Mouse (Mus musculus) CD4-positive, CD25-positive, alpha-beta regulatory T cell, adult 2 months (primary cell): Measurements from ENCODE around the gene Hfe2.
A peak's percentile ranks its signal among the peaks of the same experiment; 100 is the strongest.

ENCODE experiments used
- DNase-seq: peaks from one replicate; pipeline ENCODE4 v3.0.0-alpha.2; 2012; ENCODE audit warnings: low read depth, low spot score

The Hfe2 gene

DNA sequence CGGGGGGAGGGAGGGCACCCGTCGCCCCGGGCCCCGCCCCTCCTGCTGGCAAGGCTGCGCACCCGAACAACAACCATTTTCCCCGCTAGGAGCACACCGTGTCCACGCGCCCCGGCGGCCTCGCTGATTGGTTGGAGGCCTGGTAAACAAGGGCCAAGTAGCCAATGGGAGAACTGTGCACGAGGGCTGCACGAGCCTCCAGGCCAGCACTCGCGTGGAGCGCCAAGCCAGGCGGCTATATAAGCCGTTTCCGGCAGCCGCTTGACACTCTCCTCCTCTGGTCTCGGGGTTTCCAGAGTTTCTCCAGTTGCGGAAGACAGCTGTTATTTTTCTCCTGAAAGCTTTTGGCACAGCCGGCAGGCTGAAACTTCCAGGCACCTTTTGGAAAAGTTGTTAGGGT lies 32.7 kb downstream of the Hfe2 start, which contains the start of gene Txnip:
Txnip (plus strand) TSS at position 264 of the 400 bp plus-strand sequence.
- DNase-seq, result peak; percentile 100

DNA sequence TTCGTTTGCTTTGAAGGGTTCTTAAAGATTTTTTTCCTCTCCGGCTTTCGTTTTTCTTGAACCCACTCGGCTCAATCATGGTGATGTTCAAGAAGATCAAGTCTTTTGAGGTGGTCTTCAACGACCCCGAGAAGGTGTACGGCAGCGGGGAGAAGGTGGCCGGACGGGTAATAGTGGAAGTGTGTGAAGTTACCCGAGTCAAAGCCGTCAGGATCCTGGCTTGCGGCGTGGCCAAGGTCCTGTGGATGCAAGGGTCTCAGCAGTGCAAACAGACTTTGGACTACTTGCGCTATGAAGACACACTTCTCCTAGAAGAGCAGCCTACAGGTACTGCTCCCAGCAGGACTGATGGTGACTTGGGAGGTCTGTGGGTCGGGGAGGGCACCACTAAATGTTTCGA lies 33.2 kb downstream of the Hfe2 start:
- peak; percentile 57 for DNase-seq

DNA sequence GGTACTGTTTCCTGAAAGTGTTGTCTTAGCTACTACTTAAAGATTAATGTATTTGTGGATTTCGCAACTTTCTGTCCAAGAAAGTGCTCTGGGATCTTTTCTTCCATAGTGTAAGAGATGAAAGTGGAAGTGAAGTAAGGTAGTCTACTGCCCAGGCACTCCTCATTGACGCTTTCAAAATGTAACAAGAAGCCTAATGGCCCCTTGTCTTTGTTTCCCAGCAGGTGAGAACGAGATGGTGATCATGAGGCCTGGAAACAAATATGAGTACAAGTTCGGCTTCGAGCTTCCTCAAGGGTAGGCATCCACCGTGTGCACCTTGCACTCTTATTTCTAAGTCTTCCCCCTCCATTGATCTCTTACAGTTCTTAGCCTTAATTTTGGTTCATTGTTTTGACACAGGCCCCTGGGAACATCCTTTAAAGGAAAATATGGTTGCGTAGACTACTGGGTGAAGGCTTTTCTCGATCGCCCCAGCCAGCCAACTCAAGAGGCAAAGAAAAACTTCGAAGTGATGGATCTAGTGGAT lies 33.8 kb downstream of the Hfe2 start:
- peak; percentile 45 for DNase-seq

DNA sequence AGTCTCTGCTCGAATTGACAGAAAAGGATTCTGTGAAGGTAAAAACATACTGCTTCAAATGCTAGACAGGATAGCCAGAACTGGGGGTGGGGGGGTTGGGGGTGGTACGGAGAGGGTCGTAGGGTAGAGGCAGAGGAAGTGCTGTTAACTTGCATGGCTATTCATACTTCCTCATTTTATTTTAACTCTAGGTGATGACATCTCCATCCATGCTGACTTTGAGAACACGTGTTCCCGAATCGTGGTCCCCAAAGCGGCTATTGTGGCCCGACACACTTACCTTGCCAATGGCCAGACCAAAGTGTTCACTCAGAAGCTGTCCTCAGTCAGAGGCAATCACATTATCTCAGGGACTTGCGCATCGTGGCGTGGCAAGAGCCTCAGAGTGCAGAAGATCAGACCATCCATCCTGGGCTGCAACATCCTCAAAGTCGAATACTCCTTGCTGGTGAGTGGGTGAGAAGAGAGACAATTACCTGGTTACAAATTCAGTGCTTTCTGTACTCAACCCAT lies 34.5 kb downstream of the Hfe2 start:
- DNase-seq, result peak; percentile 40

DNA sequence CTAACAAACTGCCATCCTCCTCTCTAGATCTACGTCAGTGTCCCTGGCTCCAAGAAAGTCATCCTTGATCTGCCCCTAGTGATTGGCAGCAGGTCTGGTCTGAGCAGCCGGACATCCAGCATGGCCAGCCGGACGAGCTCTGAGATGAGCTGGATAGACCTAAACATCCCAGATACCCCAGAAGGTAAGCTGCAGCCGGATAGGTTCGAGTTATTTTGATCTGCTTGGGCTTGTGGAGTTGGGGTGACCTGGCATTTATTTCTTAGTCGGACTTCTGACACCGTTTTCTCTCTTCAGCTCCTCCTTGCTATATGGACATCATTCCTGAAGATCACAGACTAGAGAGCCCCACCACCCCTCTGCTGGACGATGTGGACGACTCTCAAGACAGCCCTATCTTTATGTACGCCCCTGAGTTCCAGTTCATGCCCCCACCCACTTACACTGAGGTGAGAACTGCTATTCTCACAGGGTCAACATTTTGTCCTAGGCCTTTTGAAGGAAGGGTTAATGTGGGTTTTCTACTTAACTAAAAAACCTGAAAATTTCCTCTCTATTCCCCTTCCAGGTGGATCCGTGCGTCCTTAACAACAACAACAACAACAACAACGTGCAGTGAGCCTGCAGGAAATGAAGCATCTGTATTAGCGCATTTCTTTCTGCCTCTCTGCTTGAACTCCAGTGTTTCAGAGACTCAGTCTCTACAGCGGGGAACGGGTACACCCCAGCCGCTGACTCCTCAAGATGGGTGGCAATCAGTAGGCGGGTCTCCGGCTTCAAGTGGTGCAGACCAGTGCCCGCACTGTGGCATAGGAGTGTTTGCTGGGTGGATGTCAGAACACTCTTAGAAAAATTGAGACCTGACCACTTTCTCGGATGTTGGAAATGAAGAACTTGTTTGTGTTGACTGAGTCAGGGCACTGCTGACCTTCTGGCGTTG lies 35.2 kb downstream of the Hfe2 start:
- DNase-seq, result peak; percentile 46

DNA sequence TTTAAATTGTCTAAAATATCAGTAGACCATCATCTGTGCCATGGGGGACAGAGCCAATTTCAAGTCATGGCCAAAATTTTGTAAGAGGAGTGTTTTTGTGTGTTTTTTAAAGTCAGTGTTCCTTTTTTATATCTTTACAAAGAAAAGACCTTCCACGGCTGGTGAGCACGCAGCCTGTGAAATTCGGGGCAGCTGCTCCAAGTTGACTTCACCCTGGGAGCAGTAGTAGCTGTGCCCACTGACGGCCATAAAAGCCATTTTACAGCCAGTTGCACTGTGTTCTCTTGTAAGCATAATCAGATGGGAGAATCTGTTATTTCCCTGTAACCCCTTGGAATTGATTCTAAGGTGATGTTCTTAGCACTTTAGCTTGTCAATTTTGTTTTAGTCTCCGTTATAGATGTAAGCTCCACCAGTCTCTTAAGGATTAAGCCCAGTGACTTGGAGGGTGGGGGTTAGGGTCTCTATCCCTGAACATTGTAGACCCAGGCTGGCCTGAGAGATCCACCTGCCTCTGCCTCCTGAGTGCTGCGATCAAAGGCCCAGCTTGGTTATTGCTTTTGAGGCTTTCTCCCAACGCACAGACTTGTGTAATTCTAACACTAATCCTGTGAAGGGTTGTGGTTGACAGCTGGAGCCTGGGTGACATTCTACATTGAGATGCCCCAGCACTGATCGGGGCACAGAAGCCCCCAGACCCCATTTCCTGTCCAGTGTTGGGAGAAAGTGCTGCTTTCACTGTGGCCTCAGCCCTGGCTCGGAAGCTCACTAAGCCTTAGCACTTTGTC lies 36.1 kb downstream of the Hfe2 start:
- peak; percentile 23 for DNase-seq

DNA sequence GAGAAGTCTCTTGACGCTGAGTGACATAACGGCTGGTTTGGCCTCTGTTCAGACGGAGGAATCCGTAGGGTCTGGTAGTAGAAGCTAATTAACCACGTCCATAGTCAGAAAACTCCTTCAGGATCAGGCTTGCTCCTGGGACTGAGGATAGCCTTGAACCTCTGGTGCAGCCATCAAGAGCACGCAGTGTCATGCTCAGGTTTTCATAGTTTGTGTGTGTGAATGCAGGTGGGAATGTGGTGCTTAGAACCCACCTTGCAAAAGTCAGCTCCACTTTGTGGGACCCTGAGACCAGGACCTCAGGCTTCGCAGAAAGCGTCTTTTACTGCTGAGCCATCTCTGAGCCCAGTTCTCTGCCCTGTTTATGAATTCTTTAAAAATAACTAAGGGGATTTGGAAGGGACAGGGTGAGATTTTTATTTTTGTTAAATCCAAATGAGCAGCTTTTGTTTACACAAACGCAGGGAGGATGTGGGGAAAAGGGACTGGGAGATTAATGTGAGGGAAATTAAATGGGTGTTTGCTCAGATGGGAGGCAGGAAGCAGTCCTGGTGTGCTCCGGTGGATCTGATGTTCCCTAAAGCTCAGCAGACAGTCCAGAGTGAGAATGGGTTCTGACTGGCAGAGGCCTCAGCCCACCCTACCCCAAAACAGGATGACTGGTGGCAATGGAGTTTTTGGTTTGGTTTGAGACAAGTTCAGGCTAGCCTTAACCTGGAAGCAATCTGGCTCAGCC lies 37.1 kb downstream of the Hfe2 start:
- peak; percentile 31 for DNase-seq

DNA sequence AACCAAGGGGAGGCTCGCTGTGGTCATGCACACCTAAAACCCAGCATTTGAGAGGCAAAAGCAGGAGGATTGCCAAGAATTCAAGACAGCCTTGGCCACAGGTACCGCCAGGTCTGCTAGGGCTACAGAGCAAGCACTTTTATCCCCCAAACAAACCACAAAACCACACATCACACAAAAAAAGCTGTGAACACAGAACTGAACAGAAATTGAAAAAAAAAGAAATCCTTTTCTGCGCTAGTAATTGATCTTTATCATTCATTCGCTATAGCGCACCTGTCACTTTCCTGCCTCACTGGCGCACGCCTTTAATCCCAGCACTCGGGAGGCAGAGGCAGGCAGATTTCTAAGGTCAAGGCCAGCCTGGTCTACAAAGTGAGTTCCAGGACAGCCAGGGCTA lies 38.3 kb downstream of the Hfe2 start:
- DNase-seq, result peak; percentile 64

DNA sequence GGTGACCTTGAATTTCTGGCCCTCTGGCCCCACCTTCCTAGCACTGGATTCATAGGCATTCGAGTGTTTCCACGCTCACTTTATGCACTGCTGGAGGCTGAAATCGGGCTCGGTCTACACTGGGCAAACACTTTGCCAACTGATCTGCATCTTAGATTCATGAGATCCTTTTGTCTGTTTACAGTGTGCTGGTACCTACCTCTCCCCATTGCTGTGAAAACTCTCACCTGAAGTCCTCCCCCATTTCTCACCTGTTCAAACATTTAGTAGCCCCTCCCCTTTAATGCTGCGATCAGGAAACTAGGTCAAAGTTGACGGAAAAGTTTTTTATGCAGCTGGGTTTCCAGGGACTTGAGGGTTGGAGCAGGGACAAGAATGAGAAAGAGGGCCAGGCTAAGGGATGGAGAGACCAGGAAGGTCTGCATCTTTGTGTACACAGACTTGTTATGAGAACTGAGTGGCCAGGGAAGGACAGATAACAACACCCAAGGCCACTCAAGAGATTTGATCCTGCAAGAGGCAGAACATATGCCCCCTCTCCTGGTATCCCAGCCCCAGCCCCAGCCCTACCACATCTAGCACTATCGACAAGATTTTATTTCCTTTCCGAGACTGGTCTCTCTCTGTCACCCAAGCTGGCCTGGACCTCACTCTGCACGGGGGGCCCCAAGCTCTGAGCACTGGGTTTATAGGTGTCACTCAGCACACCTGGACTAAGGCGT lies 39.1 kb downstream of the Hfe2 start:
- DNase-seq, result no peak

DNA sequence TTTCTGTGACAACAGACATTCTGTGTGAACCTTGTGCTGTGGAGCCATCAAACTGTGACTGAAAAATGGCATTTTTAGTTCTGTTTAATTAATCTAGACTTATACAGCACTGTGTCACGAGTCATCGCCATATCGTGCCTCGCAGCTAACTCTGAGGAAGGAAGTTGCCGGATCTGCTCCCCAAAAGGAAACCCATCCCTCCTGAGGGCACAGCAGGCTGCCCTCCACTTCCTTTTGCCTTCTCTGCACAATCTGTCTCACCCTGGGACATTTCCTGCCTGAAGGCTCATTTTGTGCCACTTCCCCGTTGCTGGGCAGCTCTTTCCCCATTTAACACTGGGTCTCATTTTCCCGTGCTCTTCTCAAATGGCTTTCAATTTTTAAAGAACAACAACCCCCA lies 39.7 kb downstream of the Hfe2 start:
- peak; percentile 73 for DNase-seq

DNA sequence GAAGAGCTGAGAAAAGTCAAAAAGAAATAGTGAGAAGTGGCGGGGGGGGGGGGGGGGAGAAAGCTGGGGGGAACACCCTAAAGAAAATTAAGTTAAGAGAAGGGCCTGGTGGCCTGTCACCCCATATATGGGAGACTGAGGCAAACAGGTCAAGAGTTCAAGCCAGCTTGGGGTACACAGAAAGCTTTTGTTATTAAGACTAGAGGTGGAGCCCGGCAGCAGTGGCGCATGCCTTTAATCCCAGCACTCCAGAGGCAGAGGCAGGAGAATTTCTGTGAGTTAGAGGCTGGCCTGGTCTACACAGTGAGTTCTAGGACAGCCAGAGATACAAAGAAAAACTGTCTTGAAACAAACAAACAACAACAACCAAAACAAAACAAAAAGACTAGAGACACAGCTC lies 40.1 kb downstream of the Hfe2 start:
- no peak for DNase-seq

DNA sequence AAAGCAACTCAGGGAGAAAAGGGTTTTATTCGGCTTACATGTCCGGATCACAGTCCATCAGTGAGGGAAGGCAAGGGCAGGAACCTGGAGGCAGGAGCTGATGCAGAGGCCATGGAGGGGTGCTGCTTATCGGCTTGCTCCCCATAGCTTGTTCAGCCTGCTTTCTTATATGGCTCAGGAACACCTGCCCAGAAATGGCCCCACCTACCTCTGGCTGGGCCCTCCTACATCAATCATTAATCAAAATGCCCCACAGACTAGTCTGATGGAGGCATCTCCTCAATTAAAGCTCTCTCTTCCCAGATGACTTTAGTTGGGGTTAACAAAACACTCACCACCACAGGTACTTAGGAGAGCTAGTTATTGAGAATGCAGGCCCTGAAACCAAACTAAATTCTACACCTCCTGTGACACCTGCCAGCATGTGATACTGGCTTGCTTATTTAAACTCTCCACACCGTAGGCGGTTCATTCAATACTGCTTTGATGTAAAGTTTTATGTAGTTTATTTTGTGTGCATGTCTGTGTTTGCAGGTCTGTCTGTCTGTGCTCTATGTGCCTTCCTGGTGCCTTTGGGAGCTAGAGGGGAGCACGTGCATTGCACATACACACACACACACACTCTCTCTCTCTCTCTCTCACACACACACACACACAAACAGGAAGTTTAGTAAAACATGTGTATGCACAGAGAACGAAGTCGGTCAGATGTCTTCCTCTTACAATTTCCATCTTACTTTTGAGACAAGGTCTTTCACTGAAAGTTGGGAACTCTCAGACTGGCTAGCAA lies 41.9 kb downstream of the Hfe2 start:
- peak; percentile 54 for DNase-seq

DNA sequence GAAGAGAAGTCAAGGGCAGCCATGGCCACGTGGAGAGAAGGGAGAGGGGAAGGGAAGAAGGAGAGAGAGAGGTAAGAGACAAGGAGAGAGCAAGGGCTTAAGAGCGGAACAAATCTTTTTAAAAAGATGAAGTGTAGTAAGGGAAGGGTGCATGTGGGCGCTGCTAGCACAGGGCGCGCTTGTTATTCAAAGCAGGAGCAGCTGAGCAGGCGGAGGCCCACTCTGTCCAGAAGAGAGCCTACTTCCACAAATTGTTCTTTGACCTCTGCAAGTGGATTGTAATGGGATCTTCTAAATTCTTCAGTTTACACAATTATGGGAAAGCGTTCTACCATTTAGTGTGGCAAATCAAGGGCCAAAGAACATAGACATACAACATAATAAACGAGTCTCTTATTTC lies 43.6 kb downstream of the Hfe2 start:
- no peak for DNase-seq

DNA sequence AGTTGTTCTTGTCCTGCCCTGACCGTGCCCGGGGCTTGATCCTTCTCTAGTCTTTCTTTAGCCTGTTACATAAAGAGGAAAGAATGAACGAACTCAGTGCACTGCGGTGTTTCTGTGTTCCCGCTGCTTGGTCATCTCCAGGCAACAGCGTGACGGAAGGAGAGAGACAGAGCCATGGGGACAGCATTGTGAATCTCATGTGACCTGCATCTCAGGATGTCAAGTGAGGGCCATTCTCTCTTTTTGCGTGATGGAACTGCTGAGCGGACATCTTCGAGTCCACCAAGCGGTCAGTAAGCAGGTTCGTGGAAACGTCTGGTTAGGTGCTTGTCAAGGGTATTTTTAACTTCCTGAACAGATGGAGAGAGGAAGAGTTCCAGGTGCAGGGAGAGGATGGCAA lies 44.5 kb downstream of the Hfe2 start:
- no peak for DNase-seq

DNA sequence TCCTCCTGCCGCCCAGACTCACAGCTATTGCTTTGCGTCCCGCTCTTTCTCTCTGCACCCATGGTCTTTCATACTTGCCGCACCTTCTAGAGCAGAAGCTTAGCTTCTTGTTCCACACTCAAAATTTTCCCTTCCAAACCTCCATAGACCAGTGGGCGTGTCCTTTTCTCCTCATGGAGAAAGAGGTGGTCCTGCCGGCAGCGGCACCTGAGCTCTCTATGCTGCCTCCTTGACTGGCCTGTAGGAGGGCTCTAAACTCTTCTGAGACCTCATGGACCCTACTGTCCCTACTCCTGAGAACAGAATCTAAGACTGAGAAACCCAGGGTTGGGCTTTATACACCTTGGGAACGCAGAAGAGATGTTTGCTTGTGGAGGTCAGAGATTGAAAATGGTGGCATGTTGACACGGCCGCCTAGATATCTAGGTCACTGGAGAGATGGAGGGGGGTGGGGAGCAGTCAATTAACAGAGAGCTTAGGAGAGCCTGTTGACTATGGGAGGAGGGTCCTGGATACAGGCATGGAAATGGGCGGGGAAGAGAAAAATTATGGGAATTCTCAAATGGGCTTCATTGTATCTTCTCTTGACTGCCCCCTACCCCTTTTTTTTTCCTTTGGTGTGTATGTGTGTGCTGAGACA lies 45.1 kb downstream of the Hfe2 start:
- DNase-seq, result no peak

DNA sequence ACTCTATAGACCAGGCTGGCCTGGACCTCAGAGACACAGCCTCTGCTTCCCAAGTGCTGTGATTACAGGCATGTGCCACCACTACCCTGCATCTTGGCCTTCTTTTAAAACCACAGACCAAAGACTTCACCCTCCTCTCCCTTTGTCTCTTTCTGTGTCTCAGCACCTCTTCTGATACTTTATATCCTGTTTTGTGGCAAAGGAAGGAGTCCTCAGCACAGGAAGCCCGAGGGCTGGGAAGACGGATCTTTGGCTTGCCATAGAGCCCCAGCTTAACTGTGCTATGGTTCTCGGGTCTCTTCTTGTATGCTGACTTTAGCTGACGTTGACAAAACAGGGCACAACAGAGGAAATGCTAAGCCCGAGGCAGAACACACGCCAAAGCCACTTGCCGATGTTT lies 45.7 kb downstream of the Hfe2 start:
- peak; percentile 50 for DNase-seq

DNA sequence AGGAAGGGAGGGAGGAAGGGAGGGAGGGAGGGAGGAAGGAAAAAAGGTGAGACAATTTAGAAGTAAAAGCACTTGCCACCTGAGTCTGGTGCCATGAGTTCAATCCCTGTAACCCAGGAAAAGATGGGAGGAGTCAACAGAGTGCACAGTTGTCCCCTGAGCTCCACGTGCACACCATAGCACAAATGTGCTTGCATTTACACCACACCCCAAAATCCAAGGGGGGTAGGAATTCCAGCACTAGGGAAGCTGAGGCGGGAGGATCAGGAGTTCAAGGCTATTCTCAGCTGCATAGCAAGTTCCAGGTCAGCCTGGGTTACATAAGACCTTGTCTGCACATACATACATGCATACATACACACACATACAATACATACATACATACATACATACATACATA lies 46.4 kb downstream of the Hfe2 start:
- DNase-seq, result no peak

DNA sequence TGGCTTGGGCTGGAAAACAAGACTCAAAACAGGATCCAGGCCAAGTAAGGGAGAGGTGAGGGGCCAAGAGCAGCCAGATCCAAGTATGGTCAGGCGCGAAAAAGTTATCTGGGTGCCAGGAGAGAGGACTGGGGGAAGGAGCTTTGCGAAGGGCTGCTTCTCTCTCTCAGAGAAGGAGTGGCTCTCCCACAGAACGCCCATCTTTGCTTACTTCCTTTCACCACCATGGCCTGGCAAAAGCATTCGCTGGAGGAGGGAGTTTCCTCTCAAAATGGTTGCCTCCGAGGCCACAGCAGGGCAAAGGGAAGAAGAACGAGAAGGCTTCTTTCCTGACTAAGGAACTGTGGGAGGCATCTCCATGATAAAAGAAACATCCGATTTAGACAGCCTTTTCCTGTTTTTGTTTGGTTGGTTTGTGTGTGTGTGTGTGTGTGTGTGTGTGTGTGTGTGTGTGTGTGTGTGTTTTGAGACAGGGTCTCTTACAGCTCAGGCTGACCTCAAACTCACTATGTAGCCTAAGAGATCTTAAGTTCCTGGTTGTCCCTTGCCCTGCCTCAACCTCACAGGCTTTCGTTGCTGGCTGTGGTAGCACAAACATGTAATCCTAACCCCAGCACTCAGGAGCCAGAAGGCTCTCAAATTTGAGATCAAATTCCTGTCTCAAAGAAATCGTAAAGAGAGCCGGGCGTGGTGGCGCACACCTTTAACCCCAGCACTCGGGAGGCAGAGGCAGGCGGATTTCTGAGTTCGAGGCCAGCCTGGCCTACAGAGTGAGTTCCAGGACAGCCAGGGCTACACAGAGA lies 47.1 kb downstream of the Hfe2 start:
- peak; percentile 31 for DNase-seq
